Mouse (Mus musculus) liver, adult 2 months (tissue): ENCODE measurements around the gene Pgm5. TPM values are rescaled to one million over a fixed set of nuclear protein-coding genes. Genes with fewer than 3 reads are reported as not detected.

Experiments used
- DNase-seq: peaks from one replicate; pipeline ENCODE4 v3.0.0-alpha.2; 2011; ENCODE audit warnings: low read depth, low spot score; ENCODE audit errors: extremely low read depth
- H3K27ac ChIP-seq: fragments of 200-500 bp; replicated peaks from 2 replicates; pipeline ENCODE4 v1.5.1; 2012; ENCODE audit warnings: low read depth, mild to moderate bottlenecking, control low read depth, inconsistent platforms, low read length; ENCODE audit not compliant: insufficient read depth
- H3K27me3 ChIP-seq: fragments of 200-500 bp; 2 replicates; pipeline ENCODE4 v1.6.1; 2012; ENCODE audit warnings: mild to moderate bottlenecking, moderate library complexity, low read length, inconsistent platforms; ENCODE audit not compliant: control insufficient read depth, insufficient read depth
- H3K36me3 ChIP-seq: fragments of 200-500 bp; 2 replicates; pipeline ENCODE4 v1.6.1; 2012; ENCODE audit warnings: low read length, inconsistent platforms; ENCODE audit not compliant: control insufficient read depth, insufficient read depth
- H3K4me1 ChIP-seq: fragments of 200-500 bp; 2 replicates; pipeline ENCODE4 v1.6.1; 2011; ENCODE audit warnings: low read length; ENCODE audit not compliant: control insufficient read depth, insufficient read depth
- H3K4me3 ChIP-seq: fragments of 200-500 bp; 2 replicates; pipeline ENCODE4 v1.5.1; 2011; ENCODE audit warnings: low read depth, mild to moderate bottlenecking, control low read depth, low read length, moderate library complexity; ENCODE audit not compliant: insufficient read depth
- H3K79me2 ChIP-seq: fragments of 200-500 bp; 2 replicates; pipeline ENCODE4 v1.6.1; 2012; ENCODE audit warnings: inconsistent platforms, mild to moderate bottlenecking, low read length, moderate library complexity; ENCODE audit not compliant: control insufficient read depth, insufficient read depth
- H3K9ac ChIP-seq: fragments of 200-500 bp; 2 replicates; pipeline ENCODE4 v1.6.1; 2012; ENCODE audit warnings: low read depth, mild to moderate bottlenecking, control low read depth, inconsistent platforms, low read length
- CTCF ChIP-seq: fragments of 200-500 bp; IDR thresholded peaks from 2 replicates; pipeline ENCODE4 v1.5.1; 2011; ENCODE audit warnings: low read depth, low read length, control low read depth
- POLR2A ChIP-seq: fragments of 200-500 bp; IDR thresholded peaks from 2 replicates; pipeline ENCODE4 v1.6.1; 2011; ENCODE audit warnings: low read length, control low read depth; ENCODE audit not compliant: insufficient read depth; ENCODE audit errors: extremely low read depth
- WGBS: fragments of 180-500 bp; shearing (Covaris S2); methylation state at CpG from one replicate; pipeline ENCODE4 v1.1.7; 2018; 5-methylcytosine and 5-hydroxymethylcytosine counted together
- polyA plus RNA-seq: library from polyadenylated mRNA; depleted of rRNA; stranded (reverse); fragments of >200 nt; gene quantifications from 2 replicates; pipeline ENCODE4 v1.2.3, GENCODE M21; 2012
- total RNA-seq: library from RNA; depleted of rRNA; stranded (reverse); fragments of >200 nt; gene quantifications from 2 replicates; pipeline ENCODE4 v1.2.3, GENCODE M21; 2014

Gene Pgm5
- total and polyA plus RNA-seq, 2 experiments: 0.46 to 1.7 TPM

- DNase-seq: no peak
- no peaks in the 10 kb centered on the region for H3K79me2 ChIP-seq
- no peak overlapping the region for H3K4me3 ChIP-seq
- H3K27ac ChIP-seq: no peak overlapping the region
- no peaks in the 10 kb centered on the region for H3K4me1 ChIP-seq
- H3K36me3 ChIP-seq: no peaks in the 10 kb centered on the region
- no peaks in the 10 kb centered on the region for H3K27me3 ChIP-seq
- no peak overlapping the region for H3K9ac ChIP-seq
- no peak for TF ChIP-seq POLR2A
- TF ChIP-seq CTCF: no peak
- 79% methylated on average over 3 of the region's 3 CpGs for WGBS
Measured at GRCm38 (mm10) chr19:24671571-24671970, 190.1 kb downstream of the Pgm5 start.

- H3K4me1 ChIP-seq: no peaks in the 10 kb centered on the region
- H3K27ac ChIP-seq: no peak overlapping the region
- TF ChIP-seq CTCF: no peak
- TF ChIP-seq POLR2A: no peak
- no peak for DNase-seq
- no peaks in the 10 kb centered on the region for H3K79me2 ChIP-seq
- no peaks in the 10 kb centered on the region for H3K27me3 ChIP-seq
- WGBS: 86% methylated on average over 3 of the region's 3 CpGs
- H3K4me3 ChIP-seq: no peak overlapping the region
- no peaks in the 10 kb centered on the region for H3K36me3 ChIP-seq
- no peak overlapping the region for H3K9ac ChIP-seq
Measured at GRCm38 (mm10) chr19:24667527-24667926, 194.1 kb downstream of the Pgm5 start.

GRCm38 (mm10) chr19:24665771-24666170, 195.9 kb downstream of the Pgm5 start:
- no peaks in the 10 kb centered on the region for H3K79me2 ChIP-seq
- H3K36me3 ChIP-seq: no peaks in the 10 kb centered on the region
- WGBS: 61% methylated on average over 11 of the region's 11 CpGs
- H3K4me3 ChIP-seq: no peak overlapping the region
- no peak overlapping the region for H3K9ac ChIP-seq
- H3K27me3 ChIP-seq: no peaks in the 10 kb centered on the region
- no peak overlapping the region for H3K27ac ChIP-seq
- TF ChIP-seq POLR2A (no peak), CTCF (no peak)
- no peaks in the 10 kb centered on the region for H3K4me1 ChIP-seq
- DNase-seq: peak; percentile 68

GRCm38 (mm10) chr19:24662346-24662745, 199.3 kb downstream of the Pgm5 start:
- no peak overlapping the region for H3K4me3 ChIP-seq
- no peak overlapping the region for H3K27ac ChIP-seq
- TF ChIP-seq CTCF (no peak), POLR2A (no peak)
- no peaks in the 10 kb centered on the region for H3K27me3 ChIP-seq
- no peaks in the 10 kb centered on the region for H3K36me3 ChIP-seq
- 62% methylated on average over 2 of the region's 2 CpGs for WGBS
- no peaks in the 10 kb centered on the region for H3K79me2 ChIP-seq
- H3K4me1 ChIP-seq: no peaks in the 10 kb centered on the region
- peak; percentile 77 for DNase-seq
- no peak overlapping the region for H3K9ac ChIP-seq

GRCm38 (mm10) chr19:24656981-24657380, 204.7 kb downstream of the Pgm5 start:
- no peak for TF ChIP-seq POLR2A
- no peak for TF ChIP-seq CTCF
- Histone ChIP-seq H3K9ac (no peak overlapping the region), H3K27me3 (no peaks in the 10 kb centered on the region), H3K4me3 (no peak overlapping the region), H3K79me2 (no peaks in the 10 kb centered on the region), H3K36me3 (no peaks in the 10 kb centered on the region), H3K27ac (no peak overlapping the region), H3K4me1 (no peaks in the 10 kb centered on the region)
- no peak for DNase-seq
- 72% methylated on average over 3 of the region's 3 CpGs for WGBS

- Histone ChIP-seq H3K27ac (no peak overlapping the region), H3K4me1 (no peaks in the 10 kb centered on the region), H3K27me3 (no peaks in the 10 kb centered on the region), H3K36me3 (no peaks in the 10 kb centered on the region), H3K79me2 (no peaks in the 10 kb centered on the region), H3K4me3 (no peak overlapping the region), H3K9ac (no peak overlapping the region)
- peak; percentile 41 for DNase-seq
- TF ChIP-seq POLR2A (no peak), CTCF (no peak)
- WGBS: 81% methylated on average over 9 of the region's 9 CpGs
Measured at GRCm38 (mm10) chr19:24653230-24653799, 208.3 kb downstream of the Pgm5 start.
